Mouse (Mus musculus) midbrain, postnatal 0 days (tissue): Measurements from ENCODE around the gene Phldb1. TPM values are rescaled to one million over a fixed set of nuclear protein-coding genes. Genes with fewer than 3 reads are reported as not detected.

Experiments
- ATAC-seq: fragments of 200-750 bp; cut with Nextera tagmentation; 2 replicates; pipeline ENCODE4 v1.8.0; 2017; ENCODE audit warnings: moderate number of reproducible peaks, mild to moderate bottlenecking, moderate TSS enrichment, moderate library complexity; ENCODE audit not compliant: low FRiP score
- DNase-seq: peaks from one replicate; pipeline ENCODE4 v3.0.0-alpha.2; 2015; ENCODE audit warnings: low spot score
- H3K27ac ChIP-seq: fragments of 300-500 bp; sonication (generic); 2 replicates; pipeline ENCODE4 v1.5.1; 2014; ENCODE audit warnings: low read depth, mild to moderate bottlenecking, low read length, mixed read lengths
- H3K27me3 ChIP-seq: fragments of 300-500 bp; sonication (generic); 2 replicates; pipeline ENCODE4 v1.6.1; 2014; ENCODE audit warnings: low read length, control low read depth, mixed read lengths; ENCODE audit not compliant: insufficient read depth
- H3K36me3 ChIP-seq: fragments of 300-500 bp; sonication (generic); 2 replicates; pipeline ENCODE4 v1.6.1; 2014; ENCODE audit warnings: low read length, control low read depth, mixed read lengths; ENCODE audit not compliant: insufficient read depth
- H3K4me1 ChIP-seq: fragments of 300-500 bp; sonication (generic); 2 replicates; pipeline ENCODE4 v1.6.1; 2014; ENCODE audit warnings: mild to moderate bottlenecking, control low read depth, antibody characterized with exemption, low read length, mixed read lengths; ENCODE audit not compliant: insufficient read depth
- H3K4me2 ChIP-seq: fragments of 300-500 bp; sonication (generic); 2 replicates; pipeline ENCODE4 v1.6.1; 2014; ENCODE audit warnings: low read depth, mild to moderate bottlenecking, low read length, mixed read lengths; ENCODE audit not compliant: poor library complexity, severe bottlenecking
- H3K4me3 ChIP-seq: fragments of 300-500 bp; sonication (generic); 2 replicates; pipeline ENCODE4 v1.5.1; 2014; ENCODE audit warnings: low read depth, mild to moderate bottlenecking, low read length, moderate library complexity
- H3K9ac ChIP-seq: fragments of 300-500 bp; sonication (generic); replicated peaks from 2 replicates; pipeline ENCODE4 v1.6.1; 2014; ENCODE audit warnings: mild to moderate bottlenecking, low read length, moderate library complexity, mixed read lengths; ENCODE audit not compliant: poor library complexity, severe bottlenecking
- H3K9me3 ChIP-seq: fragments of 300-500 bp; sonication (generic); 2 replicates; pipeline ENCODE4 v1.6.1; 2016; ENCODE audit warnings: low read length, control low read depth
- CTCF ChIP-seq: IDR thresholded peaks from 2 replicates; pipeline ENCODE4 v1.5.1; 2016; ENCODE audit warnings: antibody characterized with exemption, mild to moderate bottlenecking
- WGBS: fragments of 180-500 bp; shearing (Covaris S2); extraction: QIAGEN DNeasy Blood & Tissue Kit; methylation state at CpG from one replicate; pipeline ENCODE4 v1.1.7; 2014; 5-methylcytosine and 5-hydroxymethylcytosine counted together
- polyA plus RNA-seq: library from polyadenylated mRNA; unstranded; fragments of >200 nt; fragmentation: Nextera tagmentation; extraction: Ambion mirVana; gene quantifications from 2 replicates; pipeline ENCODE4 v1.2.1, GENCODE M21; 2015
- total RNA-seq: library from RNA; depleted of rRNA; stranded (reverse); fragments of >200 nt; gene quantifications from 2 replicates; pipeline ENCODE4 v1.2.3, GENCODE M21; 2014

Gene Phldb1
- total and polyA plus RNA-seq, 2 experiments from 2014 or later: 41.0 to 154 TPM

- WGBS: 62% methylated on average over 2 of the region's 2 CpGs
- Histone ChIP-seq H3K36me3 (no peaks in the 10 kb centered on the region), H3K4me3 (no peak overlapping the region), H3K4me2 (no peak overlapping the region), H3K9ac (no peak overlapping the region), H3K4me1 (no peaks in the 10 kb centered on the region), H3K27me3 (no peaks in the 10 kb centered on the region), H3K9me3 (no peaks in the 10 kb centered on the region), H3K27ac (no peak overlapping the region)
- TF ChIP-seq CTCF: no peak
- ATAC-seq: no peak
- DNase-seq: no peak
Observed at GRCm38 (mm10) chr9:44672291-44672865, 62.6 kb downstream of the Phldb1 start.

GRCm38 (mm10) chr9:44671416-44671815 lies 63.6 kb downstream of the Phldb1 start:
- Histone ChIP-seq H3K36me3 (no peaks in the 10 kb centered on the region), H3K4me2 (no peak overlapping the region), H3K27me3 (no peaks in the 10 kb centered on the region), H3K27ac (no peak overlapping the region), H3K4me1 (no peaks in the 10 kb centered on the region), H3K9me3 (no peaks in the 10 kb centered on the region), H3K9ac (no peak overlapping the region), H3K4me3 (no peak overlapping the region)
- DNase-seq (no peak), ATAC-seq (no peak)
- no peak for TF ChIP-seq CTCF
- WGBS: 94% methylated on average over 5 of the region's 5 CpGs

- Histone ChIP-seq H3K4me1 (no peaks in the 10 kb centered on the region), H3K9ac (no peak overlapping the region), H3K4me3 (no peak overlapping the region), H3K27me3 (no peaks in the 10 kb centered on the region), H3K27ac (no peak overlapping the region), H3K36me3 (no peaks in the 10 kb centered on the region), H3K4me2 (no peak overlapping the region), H3K9me3 (no peaks in the 10 kb centered on the region)
- ATAC-seq (no peak), DNase-seq (no peak)
- WGBS: 90% methylated on average over 6 of the region's 6 CpGs
- TF ChIP-seq CTCF: no peak
Observed at GRCm38 (mm10) chr9:44663706-44664105, 71.3 kb downstream of the Phldb1 start.

- ATAC-seq (peak; percentile 20; the same call in 1 of the 2 replicates), DNase-seq (peak; percentile 92)
- no peak overlapping the region for H3K27ac ChIP-seq
- no peaks in the 10 kb centered on the region for H3K27me3 ChIP-seq
- H3K4me3 ChIP-seq: no peak overlapping the region
- H3K9ac ChIP-seq: no peak overlapping the region
- H3K4me1 ChIP-seq: no peaks in the 10 kb centered on the region
- TF ChIP-seq CTCF: peak; percentile 84
- no peaks in the 10 kb centered on the region for H3K9me3 ChIP-seq
- WGBS: 25% methylated on average over 26 of the region's 26 CpGs
- H3K36me3 ChIP-seq: no peaks in the 10 kb centered on the region
- peak overlapping the region; percentile 37 for H3K4me2 ChIP-seq
Observed at GRCm38 (mm10) chr9:44655098-44656066, 79.6 kb downstream of the Phldb1 start.

GRCm38 (mm10) chr9:44653896-44654295 lies 81.1 kb downstream of the Phldb1 start:
- Histone ChIP-seq H3K36me3 (no peaks in the 10 kb centered on the region), H3K27me3 (no peaks in the 10 kb centered on the region), H3K27ac (no peak overlapping the region), H3K4me1 (no peaks in the 10 kb centered on the region), H3K9ac (no peak overlapping the region), H3K4me3 (no peak overlapping the region), H3K9me3 (no peaks in the 10 kb centered on the region), H3K4me2 (no peak overlapping the region)
- ATAC-seq: no peak
- 73% methylated on average over 4 of the region's 4 CpGs for WGBS
- no peak for DNase-seq
- TF ChIP-seq CTCF: no peak

- peak; percentile 56 for ATAC-seq
- no peak overlapping the region for H3K27ac ChIP-seq
- no peaks in the 10 kb centered on the region for H3K36me3 ChIP-seq
- peak; percentile 86 for TF ChIP-seq CTCF
- no peaks in the 10 kb centered on the region for H3K9me3 ChIP-seq
- WGBS: 9% methylated on average over 8 of the region's 8 CpGs
- H3K4me3 ChIP-seq: no peak overlapping the region
- DNase-seq: peak; percentile 71
- H3K9ac ChIP-seq: no peak overlapping the region
- no peaks in the 10 kb centered on the region for H3K4me1 ChIP-seq
- no peak overlapping the region for H3K4me2 ChIP-seq
- H3K27me3 ChIP-seq: no peaks in the 10 kb centered on the region
Observed at GRCm38 (mm10) chr9:44652027-44652426, 83.0 kb downstream of the Phldb1 start.
